Mouse (Mus musculus) lung, adult 2 months (tissue): ENCODE measurements around the gene Adh1.

Experiments
- CTCF ChIP-seq: fragments of 200-500 bp; IDR thresholded peaks from 2 replicates; pipeline ENCODE4 v1.5.1; 2011; ENCODE audit warnings: mild to moderate bottlenecking, low read length, control low read depth; ENCODE audit not compliant: insufficient read depth
- POLR2A ChIP-seq: fragments of 200-500 bp; IDR thresholded peaks from 2 replicates; pipeline ENCODE4 v1.6.1; 2011; ENCODE audit warnings: low read depth, mild to moderate bottlenecking, control low read depth, low read length, borderline replicate concordance; ENCODE audit errors: extremely low read depth

DNA sequence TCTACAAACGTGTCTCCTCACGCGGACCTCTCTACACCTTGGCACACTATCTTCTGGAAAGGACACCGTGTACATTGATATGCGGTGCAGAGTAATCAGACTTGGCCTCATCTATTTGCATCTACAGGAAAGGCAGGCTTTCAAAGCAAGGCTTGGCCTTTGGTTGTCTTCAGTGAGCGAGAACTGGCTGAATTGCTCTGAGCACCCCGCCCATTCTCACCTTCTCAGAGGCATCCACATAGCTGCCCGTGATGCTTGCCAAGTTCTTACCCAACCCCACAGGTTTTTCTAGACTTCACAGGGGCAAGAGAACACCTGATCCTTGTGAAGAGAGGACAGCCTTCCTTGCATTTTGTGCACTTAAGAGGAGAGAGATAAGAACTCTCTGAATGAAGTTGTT lies 49.1 kb downstream of the Adh1 start:
- TF ChIP-seq POLR2A, result no peak
- TF ChIP-seq CTCF, result no peak
